Comparison of ENCODE assay signal across 11 mouse cellular contexts in the genomic region with DNA sequence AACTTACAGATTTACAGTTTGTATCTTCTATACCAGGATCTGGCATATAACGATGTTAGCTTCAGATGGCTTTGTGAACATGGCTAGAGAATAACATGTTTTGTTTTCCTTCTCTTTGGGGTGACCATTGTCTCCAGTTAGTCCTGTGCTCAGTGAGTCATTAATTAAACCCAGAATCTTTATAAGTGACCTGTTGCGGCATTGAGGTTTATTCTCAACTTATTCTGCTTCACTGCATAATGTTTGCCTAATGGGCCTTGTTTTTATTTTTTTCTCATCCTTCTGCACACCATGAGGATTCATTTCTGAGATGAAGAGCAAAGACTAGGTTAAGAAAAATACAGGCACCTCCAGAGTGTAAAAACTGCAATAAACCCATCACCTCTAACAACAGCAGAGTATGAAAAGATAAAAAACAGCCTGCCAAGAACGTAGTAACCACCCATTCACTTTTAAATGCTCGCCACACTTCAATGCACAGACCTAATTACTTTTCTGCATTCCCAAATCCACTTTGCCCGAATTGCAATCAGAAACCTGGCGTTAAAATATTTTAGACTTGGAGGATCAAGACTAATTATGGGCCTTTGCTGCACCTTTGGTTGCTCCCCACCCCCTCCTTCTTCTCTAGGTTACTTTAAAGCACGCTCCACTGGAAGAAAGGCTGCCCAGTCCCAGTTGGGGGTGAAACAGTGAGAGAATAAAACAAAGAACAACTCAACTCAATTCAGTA.
A peak's percentile ranks its signal among the peaks of the same experiment; 100 is the strongest.
DNase-seq lines count a peak whose midpoint lies in the region; ATAC-seq lines count a peak whose summit lies in the region.
"Had no signal": no experiment of that assay in that cellular context is flagged by ENCODE, and none has a peak within 500 bp of the region (broad histone marks: within the 10 kb centered on the region; RNA-seq: fewer than 3 reads in every experiment).

No protein-coding gene starts in this region.

- WGBS in forebrain, embryonic 12.5 days = 3% methylated on average over 7 of the region's 7 CpGs
- WGBS in midbrain, embryonic 12.5 days = 12% methylated on average over 7 of the region's 7 CpGs
- WGBS in heart, embryonic 10.5 days = 52% methylated on average over 7 of the region's 7 CpGs

- no peaks in the 10 kb centered on the region for H3K9me3 ChIP-seq in forebrain, embryonic 12.5 days
- no peaks in the 10 kb centered on the region for H3K9me3 ChIP-seq in midbrain, embryonic 12.5 days
- no peaks in the 10 kb centered on the region for H3K9me3 ChIP-seq in heart, embryonic 10.5 days

- H3K27me3 ChIP-seq in forebrain, embryonic 12.5 days = peaks cover 11% of the 10 kb centered on the region; the same call in 1 of the 2 replicates
- no peaks in the 10 kb centered on the region for H3K27me3 ChIP-seq in midbrain, embryonic 12.5 days
- no peaks in the 10 kb centered on the region for H3K27me3 ChIP-seq in heart, embryonic 10.5 days (ENCODE audit: insufficient read depth, poor library complexity, severe bottlenecking)

- no peak overlapping the region for H3K4me3 ChIP-seq in forebrain, embryonic 12.5 days (replicated peaks)
- no peak overlapping the region for H3K4me3 ChIP-seq in midbrain, embryonic 12.5 days
- H3K4me3 ChIP-seq in heart, embryonic 10.5 days = no peak overlapping the region

- peak; percentile 37 for DNase-seq in embryo, embryonic 10 days (ENCODE audit: low spot score)
- peak; percentile 6 to 10 for DNase-seq in kidney, adult 8-10 months
- DNase-seq in right cerebral cortex, postnatal 36 days (ENCODE audit: low spot score in 2 of 2) = no peak
- DNase-seq in heart, embryonic 10.5 days (ENCODE audit: low spot score) = no peak
- DNase-seq in spleen, postnatal 4 days (ENCODE audit: low spot score in 2 of 2) = no peak
- DNase-seq: adrenal gland, adult 2 months; cerebellum, adult 9-11 months; lung, embryonic 14.5 days had no signal

- H3K36me3 ChIP-seq in forebrain, embryonic 12.5 days (replicated peaks) = no peaks in the 10 kb centered on the region
- H3K36me3 ChIP-seq in midbrain, embryonic 12.5 days = no peaks in the 10 kb centered on the region
- no peaks in the 10 kb centered on the region for H3K36me3 ChIP-seq in heart, embryonic 10.5 days

- peak overlapping the region; percentile 67 for H3K27ac ChIP-seq in forebrain, embryonic 12.5 days
- peak overlapping the region; percentile 49 for H3K27ac ChIP-seq in midbrain, embryonic 12.5 days (replicated peaks)
- no peak overlapping the region for H3K27ac ChIP-seq in heart, embryonic 10.5 days

- no peak overlapping the region for H3K9ac ChIP-seq in forebrain, embryonic 12.5 days
- H3K9ac ChIP-seq in midbrain, embryonic 12.5 days (replicated peaks) = no peak overlapping the region
- H3K9ac ChIP-seq: lung, embryonic 14.5 days had no signal

- peaks cover 36% of the 10 kb centered on the region for H3K4me1 ChIP-seq in forebrain, embryonic 12.5 days
- H3K4me1 ChIP-seq in midbrain, embryonic 12.5 days = peaks cover 24% of the 10 kb centered on the region
- no peaks in the 10 kb centered on the region for H3K4me1 ChIP-seq in heart, embryonic 10.5 days

- ATAC-seq in forebrain, embryonic 12.5 days (ENCODE audit: low FRiP score) = peak; percentile 89
- peak; percentile 71 for ATAC-seq in midbrain, embryonic 12.5 days (ENCODE audit: low FRiP score, low read depth)
- no peak for ATAC-seq in erythroid progenitor cell, adult 5-6 weeks (replicated peaks; ENCODE audit: low FRiP score, poor library complexity, severe bottlenecking)

- no peak overlapping the region for H3K4me2 ChIP-seq in forebrain, embryonic 12.5 days
- H3K4me2 ChIP-seq in midbrain, embryonic 12.5 days (replicated peaks) = no peak overlapping the region
- H3K4me2 ChIP-seq: lung, embryonic 14.5 days had no signal

Comparison
In these comparisons a context has a peak if more than half of its experiments do, and no peak if none do; other contexts are left out.
1. DNase-seq: peak in embryo, embryonic 10 days (single experiment) and kidney, adult 8-10 months (2 of 2); none in right cerebral cortex, postnatal 36 days (0 of 2), heart, embryonic 10.5 days (single experiment) and spleen, postnatal 4 days (0 of 2).